Mouse (Mus musculus) MEL (cell line): ENCODE results near the gene Ei24. TPM values are rescaled to one million over a fixed set of nuclear protein-coding genes. Genes with fewer than 3 reads are reported as not detected.
A peak's percentile ranks its signal among the peaks of the same experiment; 100 is the strongest.

Source experiments
- DNase-seq: peaks from one replicate; pipeline ENCODE4 v3.0.0; 2011; ENCODE audit warnings: low read depth, low spot score
- H3K27ac ChIP-seq: 2 replicates; pipeline ENCODE4 v1.5.1; 2012; ENCODE audit warnings: low read depth, mild to moderate bottlenecking, control low read depth, low read length, moderate library complexity; ENCODE audit not compliant: control insufficient read depth
- H3K27me3 ChIP-seq, 2 experiments: fragments of 150-350 bp in 1 of 2; sonication (generic) in 1 of 2; 2 replicates each; pipeline ENCODE4 v1.6.1; 2012; ENCODE audit warnings: low read length in 2 of 2, mild to moderate bottlenecking in 2 of 2, improper control_type of control experiment in 1 of 2, moderate library complexity in 1 of 2; ENCODE audit not compliant: insufficient read depth in 2 of 2, control insufficient read depth in 1 of 2
- H3K36me3 ChIP-seq, 2 experiments: 2 replicates each; pipeline ENCODE4 v1.6.1; 2012 to 2014; ENCODE audit warnings: low read length in 2 of 2, improper control_type of control experiment in 1 of 2, inconsistent platforms in 1 of 2, mild to moderate bottlenecking in 1 of 2; ENCODE audit not compliant: insufficient read depth in 2 of 2, control insufficient read depth in 1 of 2
- H3K4me1 ChIP-seq, 2 experiments: fragments of 150-350 bp in 1 of 2; sonication (generic) in 1 of 2; 2 replicates each; pipeline ENCODE4 v1.6.1; 2012; ENCODE audit warnings: low read length in 2 of 2, improper control_type of control experiment in 1 of 2, mild to moderate bottlenecking in 1 of 2; ENCODE audit not compliant: insufficient read depth in 2 of 2, control insufficient read depth in 1 of 2
- H3K4me3 ChIP-seq, 2 experiments: fragments of 150-350 bp in 1 of 2; sonication (generic) in 1 of 2; 2 replicates each; pipeline ENCODE4 v1.5.1; 2012; ENCODE audit warnings: low read depth in 2 of 2, low read length in 2 of 2, mild to moderate bottlenecking in 2 of 2, moderate library complexity in 2 of 2, control low read depth in 1 of 2, improper control_type of control experiment in 1 of 2; ENCODE audit not compliant: control insufficient read depth in 1 of 2, insufficient read depth in 1 of 2
- H3K79me2 ChIP-seq: 2 replicates; pipeline ENCODE4 v1.6.1; 2012; ENCODE audit warnings: mild to moderate bottlenecking, low read length, moderate library complexity; ENCODE audit not compliant: control insufficient read depth, poor library complexity, insufficient read depth
- H3K9ac ChIP-seq: 2 replicates; pipeline ENCODE4 v1.6.1; 2012; ENCODE audit warnings: low read depth, mild to moderate bottlenecking, control low read depth, low read length, moderate library complexity; ENCODE audit not compliant: control insufficient read depth, poor library complexity, severe bottlenecking
- H3K9me3 ChIP-seq: fragments of 150-350 bp; sonication (generic); replicated peaks from 2 replicates; pipeline ENCODE4 v1.6.1; 2012; ENCODE audit warnings: mild to moderate bottlenecking, low read length, improper control_type of control experiment, moderate library complexity; ENCODE audit not compliant: insufficient read depth
- BHLHE40 ChIP-seq: IDR thresholded peaks from 2 replicates; pipeline ENCODE4 v1.6.1; 2012; ENCODE audit warnings: low read depth, mild to moderate bottlenecking, inconsistent platforms, low read length, improper control_type of control experiment, borderline replicate concordance
- CHD1 ChIP-seq: IDR thresholded peaks from 2 replicates; pipeline ENCODE4 v1.6.1; 2012; ENCODE audit warnings: low read depth, mild to moderate bottlenecking, inconsistent platforms, low read length, improper control_type of control experiment
- CHD2 ChIP-seq: IDR thresholded peaks from 2 replicates; pipeline ENCODE4 v1.6.1; 2011; ENCODE audit warnings: low read length, improper control_type of control experiment
- E2F4 ChIP-seq: IDR thresholded peaks from 2 replicates; pipeline ENCODE4 v1.6.1; 2011; ENCODE audit warnings: low read depth, low read length, improper control_type of control experiment, borderline replicate concordance
- EP300 ChIP-seq, 2 experiments: IDR thresholded peaks; 2 replicates each; pipeline ENCODE4 v1.6.1; 2011; ENCODE audit warnings: improper control_type of control experiment in 2 of 2, low read length in 2 of 2, low read depth in 1 of 2, mild to moderate bottlenecking in 1 of 2
- ETS1 ChIP-seq: IDR thresholded peaks from 2 replicates; pipeline ENCODE4 v1.6.1; 2012; ENCODE audit warnings: low read depth, mild to moderate bottlenecking, inconsistent platforms, low read length, improper control_type of control experiment, moderate library complexity
- GABPA ChIP-seq: IDR thresholded peaks from 2 replicates; pipeline ENCODE4 v1.6.1; 2012; ENCODE audit warnings: low read depth, mild to moderate bottlenecking, inconsistent platforms, low read length, improper control_type of control experiment, moderate library complexity
- JUND ChIP-seq: IDR thresholded peaks from 2 replicates; pipeline ENCODE4 v1.6.1; 2011; ENCODE audit warnings: low read depth, mild to moderate bottlenecking, improper control_type of control experiment, low read length
- KAT2A ChIP-seq: conservative IDR thresholded peaks from 2 replicates; pipeline ENCODE4 v1.6.1; 2012; ENCODE audit warnings: low read depth, low read length, improper control_type of control experiment, inconsistent platforms
- MAFK ChIP-seq: IDR thresholded peaks from 2 replicates; pipeline ENCODE4 v1.6.1; 2011; ENCODE audit warnings: low read depth, mild to moderate bottlenecking, low read length, improper control_type of control experiment, borderline replicate concordance
- MXI1 ChIP-seq: IDR thresholded peaks from 2 replicates; pipeline ENCODE4 v1.6.1; 2011; ENCODE audit warnings: mild to moderate bottlenecking, low read depth, low read length, improper control_type of control experiment
- MYC ChIP-seq: IDR thresholded peaks from 2 replicates; pipeline ENCODE4 v1.6.1; 2011; ENCODE audit warnings: low read depth, mild to moderate bottlenecking, low read length, improper control_type of control experiment, moderate library complexity
- NELFE ChIP-seq: IDR thresholded peaks from 2 replicates; pipeline ENCODE4 v1.6.1; 2011; ENCODE audit warnings: low read depth, low read length, improper control_type of control experiment
- POLR2A ChIP-seq, 2 experiments: IDR thresholded peaks; 2 replicates each; pipeline ENCODE4 v1.6.1; 2011 to 2012; ENCODE audit warnings: low read length in 2 of 2, mild to moderate bottlenecking in 2 of 2, control low read depth in 1 of 2, improper control_type of control experiment in 1 of 2, low read depth in 1 of 2, moderate library complexity in 1 of 2; ENCODE audit not compliant: control insufficient read depth in 1 of 2, insufficient read depth in 1 of 2, poor library complexity in 1 of 2
- POLR2AphosphoS2 ChIP-seq: IDR thresholded peaks from 2 replicates; pipeline ENCODE4 v1.6.1; 2011; ENCODE audit warnings: low read length, improper control_type of control experiment
- SIN3A ChIP-seq: IDR thresholded peaks from 2 replicates; pipeline ENCODE4 v1.6.1; 2012; ENCODE audit warnings: low read length, improper control_type of control experiment, inconsistent platforms
- SMC3 ChIP-seq: IDR thresholded peaks from 2 replicates; pipeline ENCODE4 v1.6.1; 2011; ENCODE audit warnings: low read depth, low read length, improper control_type of control experiment
- TAL1 ChIP-seq: IDR thresholded peaks from 2 replicates; pipeline ENCODE4 v1.6.1; 2012; ENCODE audit warnings: mild to moderate bottlenecking, inconsistent platforms, low read length, moderate library complexity, mixed read lengths
- TBP ChIP-seq: IDR thresholded peaks from 2 replicates; pipeline ENCODE4 v1.8.0; 2011; ENCODE audit warnings: low read depth, low read length, improper control_type of control experiment
- TCF12 ChIP-seq: IDR thresholded peaks from 2 replicates; pipeline ENCODE4 v1.6.1; 2014; ENCODE audit warnings: low read depth, mild to moderate bottlenecking, inconsistent platforms, low read length, improper control_type of control experiment, moderate library complexity
- USF1 ChIP-seq: IDR thresholded peaks from 2 replicates; pipeline ENCODE4 v1.6.1; 2014; ENCODE audit warnings: low read depth, mild to moderate bottlenecking, inconsistent platforms, low read length, improper control_type of control experiment, moderate library complexity
- USF2 ChIP-seq, 2 experiments: IDR thresholded peaks; 2 replicates each; pipeline ENCODE4 v1.6.1; 2011 to 2012; ENCODE audit warnings: improper control_type of control experiment in 2 of 2, low read length in 2 of 2, borderline replicate concordance in 1 of 2, inconsistent platforms in 1 of 2, low read depth in 1 of 2, mild to moderate bottlenecking in 1 of 2; ENCODE audit not compliant: insufficient read depth in 1 of 2
- ZMIZ1 ChIP-seq: IDR thresholded peaks from 2 replicates; pipeline ENCODE4 v1.6.1; 2012; ENCODE audit warnings: low read depth, mild to moderate bottlenecking, inconsistent platforms, low read length, improper control_type of control experiment, moderate library complexity
- ZNF384 ChIP-seq: IDR thresholded peaks from 2 replicates; pipeline ENCODE4 v1.6.1; 2012; ENCODE audit warnings: low read depth, mild to moderate bottlenecking, inconsistent platforms, low read length, improper control_type of control experiment
- polyA plus RNA-seq, 2 experiments: library from polyadenylated mRNA; stranded (reverse) in 1 of 2; unstranded in 1 of 2; fragments of >175 nt in 1 of 2; fragments of >200 nt in 1 of 2; gene quantifications; 2 replicates each; pipeline versions ENCODE4 v1.2.1 to v1.2.4; 2012; ENCODE audit warnings: low replicate concordance in 2 of 2, low read depth in 1 of 2; ENCODE audit not compliant: insufficient read length in 2 of 2, insufficient read depth in 1 of 2, missing spikeins in 1 of 2
- total RNA-seq: library from RNA; depleted of rRNA; stranded (reverse); fragments of 300-350 nt; gene quantifications from 2 replicates; pipeline ENCODE4 v1.2.3, GENCODE M21; 2012

The Ei24 gene
- total and polyA plus RNA-seq, 3 experiments = 35.0 to 59.7 TPM; not detected in 1

GRCm38 (mm10) chr9:36783921-36784320, 13.3 kb downstream of the Ei24 start:
- Histone ChIP-seq H3K79me2 (no peaks in the 10 kb centered on the region), H3K9me3 (no peaks in the 10 kb centered on the region), H3K36me3 (peaks cover 0 to 20% of the 10 kb centered on the region in 2 experiments; a peak in 2 of 4 replicates), H3K4me1 (no peaks in the 10 kb centered on the region), H3K9ac (no peak overlapping the region), H3K27ac (no peak overlapping the region), H3K27me3 (no peaks in the 10 kb centered on the region), H3K4me3 (no peak overlapping the region)
- DNase-seq = no peak
- TF ChIP-seq EP300 (IDR thresholded peaks at IDR 0.05; ENCODE audit: low read depth in 1 of 2, low read length in 2 of 2) (no peak), ZMIZ1 (no peak), BHLHE40 (no peak), MXI1 (no peak), JUND (no peak), GABPA (no peak)

- no peak for DNase-seq
- Histone ChIP-seq H3K4me1 (peaks cover 6% of the 10 kb centered on the region in 2 experiments; a peak in 3 of 4 replicates), H3K27ac (peak overlapping the region; percentile 98), H3K36me3 (peaks cover 5 to 25% of the 10 kb centered on the region in 2 experiments; a peak in 3 of 4 replicates), H3K4me3 (peak overlapping the region; percentile 74 to 84), H3K79me2 (peaks cover 26% of the 10 kb centered on the region), H3K9ac (peak overlapping the region; percentile 83), H3K9me3 (no peaks in the 10 kb centered on the region), H3K27me3 (no peaks in the 10 kb centered on the region)
- TF ChIP-seq TBP = peak; percentile 69
- no peak for TF ChIP-seq USF2 (IDR thresholded peaks at IDR 0.05; ENCODE audit: borderline replicate concordance in 1 of 2, insufficient read depth in 1 of 2, low read depth in 1 of 2, low read length in 2 of 2)
Observed at GRCm38 (mm10) chr9:36769048-36769413, 28.2 kb downstream of the Ei24 start.

GRCm38 (mm10) chr9:36768156-36769047, 28.8 kb downstream of the Ei24 start:
- H3K36me3 ChIP-seq = peaks cover 8 to 27% of the 10 kb centered on the region in 2 experiments; a peak in 3 of 4 replicates
- DNase-seq = peak; percentile 65
- TF ChIP-seq MYC (no peak), POLR2A (IDR thresholded peaks at IDR 0.05; ENCODE audit: control insufficient read depth in 1 of 2, insufficient read depth in 1 of 2, low read depth in 1 of 2, low read length in 2 of 2, poor library complexity in 1 of 2) (peak in 1 of 2 experiments; percentile 15; a peak in 2 of 4 replicates), CHD1 (peak; percentile 14), CHD2 (no peak), E2F4 (no peak), NELFE (no peak), SIN3A (no peak; the same call in 1 of the 2 replicates), TAL1 (no peak), POLR2AphosphoS2 (no peak; the same call in 1 of the 2 replicates), EP300 (IDR thresholded peaks at IDR 0.05; ENCODE audit: low read depth in 1 of 2, low read length in 2 of 2) (peak in 1 of 2 experiments; percentile 16; a peak in 1 of 4 replicates), KAT2A (no peak), ZMIZ1 (peak; percentile 77; the same call in 1 of the 2 replicates), ETS1 (no peak), MAFK (no peak), SMC3 (no peak), ZNF384 (peak; percentile 60), TCF12 (no peak), USF1 (peak; percentile 16; the same call in 1 of the 2 replicates)

More at GRCm38 (mm10) chr9:36768156-36769047, 28.8 kb downstream of the Ei24 start:
- H3K27ac ChIP-seq = peak overlapping the region; percentile 98
- H3K79me2 ChIP-seq = peaks cover 28% of the 10 kb centered on the region
- no peaks in the 10 kb centered on the region for H3K27me3 ChIP-seq
- peak overlapping the region; percentile 74 to 84 for H3K4me3 ChIP-seq
- peaks cover 6% of the 10 kb centered on the region in 2 experiments; a peak in 3 of 4 replicates for H3K4me1 ChIP-seq
- peak overlapping the region; percentile 83 for H3K9ac ChIP-seq
- H3K9me3 ChIP-seq = no peaks in the 10 kb centered on the region
